Mouse (Mus musculus) lung, postnatal 4 days (tissue): ENCODE results near the gene Prdm1.

Experiments
- DNase-seq, 2 experiments: peaks; one replicate each; pipeline ENCODE4 v3.0.0; 2021

The Prdm1 gene

GRCm38 (mm10) chr10:44492815-44493525, 35.3 kb downstream of the Prdm1 start:
- DNase-seq, result no peak

- no peak for DNase-seq
Observed at GRCm38 (mm10) chr10:44490899-44491422, 37.3 kb downstream of the Prdm1 start.

GRCm38 (mm10) chr10:44487132-44487531, 41.2 kb downstream of the Prdm1 start:
- no peak for DNase-seq

GRCm38 (mm10) chr10:44484077-44484476, 44.2 kb downstream of the Prdm1 start:
- no peak for DNase-seq

- DNase-seq, result no peak
Observed at GRCm38 (mm10) chr10:44483116-44483515, 45.2 kb downstream of the Prdm1 start.

GRCm38 (mm10) chr10:44481379-44481778, 46.9 kb downstream of the Prdm1 start:
- DNase-seq, result peak; percentile 38 to 51

- DNase-seq, result no peak
Observed at GRCm38 (mm10) chr10:44479286-44479685, 49.0 kb downstream of the Prdm1 start.

GRCm38 (mm10) chr10:44478091-44478490, 50.2 kb downstream of the Prdm1 start:
- peak; percentile 12 to 39 for DNase-seq

GRCm38 (mm10) chr10:44477240-44477639, 51.1 kb downstream of the Prdm1 start:
- no peak for DNase-seq

GRCm38 (mm10) chr10:44476523-44476922, 51.8 kb downstream of the Prdm1 start:
- peak in 1 of 2 experiments; percentile 11 for DNase-seq

- no peak for DNase-seq
Observed at GRCm38 (mm10) chr10:44475376-44475775, 52.9 kb downstream of the Prdm1 start.

GRCm38 (mm10) chr10:44474256-44474655, 54.0 kb downstream of the Prdm1 start:
- DNase-seq, result peak; percentile 42 to 46

- no peak for DNase-seq
Observed at GRCm38 (mm10) chr10:44465618-44466017, 62.7 kb downstream of the Prdm1 start.

GRCm38 (mm10) chr10:44464563-44464962, 63.7 kb downstream of the Prdm1 start:
- no peak for DNase-seq

- no peak for DNase-seq
Observed at GRCm38 (mm10) chr10:44463856-44464255, 64.4 kb downstream of the Prdm1 start.

- no peak for DNase-seq
Observed at GRCm38 (mm10) chr10:44462351-44462750, 66.0 kb downstream of the Prdm1 start.

- DNase-seq, result peak in 1 of 2 experiments; percentile 1
Observed at GRCm38 (mm10) chr10:44461063-44461462, 67.2 kb downstream of the Prdm1 start.

- DNase-seq, result peak; percentile 44 to 76
Observed at GRCm38 (mm10) chr10:44460095-44460810, 68.0 kb downstream of the Prdm1 start.

GRCm38 (mm10) chr10:44459321-44460000, 68.8 kb downstream of the Prdm1 start:
- DNase-seq, result peak in 1 of 2 experiments; percentile 44

GRCm38 (mm10) chr10:44458534-44459315, 69.6 kb downstream of the Prdm1 start:
- peak; percentile 82 to 85 for DNase-seq

- peak in 1 of 2 experiments; percentile 4 for DNase-seq
Observed at GRCm38 (mm10) chr10:44457791-44458533, 70.3 kb downstream of the Prdm1 start.
